20 mouse cellular contexts compared by ENCODE assay signal in the genomic region with DNA sequence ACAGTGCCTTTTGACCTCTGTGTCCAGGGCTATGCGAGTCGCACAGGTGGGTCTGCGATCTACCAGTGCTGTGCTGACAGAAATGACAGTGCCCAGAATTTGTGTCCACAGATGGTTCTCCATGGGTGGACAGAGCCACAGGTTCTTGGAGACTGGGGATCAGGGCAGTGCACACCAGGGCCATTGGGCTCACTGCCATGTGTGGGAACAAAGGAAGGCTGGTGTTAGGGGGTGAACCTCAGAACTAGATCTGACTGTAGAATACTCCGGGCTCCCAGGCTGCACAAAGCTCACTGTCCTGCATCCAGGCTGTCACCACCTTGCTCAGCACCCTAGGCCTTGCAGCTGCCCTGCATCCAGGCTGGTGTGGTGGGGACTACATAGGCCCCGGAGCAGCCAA. TPM values are rescaled to one million over a fixed set of nuclear protein-coding genes. Genes with fewer than 3 reads are reported as not detected.
A peak's percentile ranks its signal among the peaks of the same experiment; 100 is the strongest.
DNase-seq lines count a peak whose midpoint lies in the region; ATAC-seq and TF ChIP-seq lines count a peak whose summit lies in the region.
"Had no signal": no experiment of that assay in that cellular context is flagged by ENCODE, and none has a peak within 500 bp of the region (broad histone marks: within the 10 kb centered on the region; RNA-seq: fewer than 3 reads in every experiment).

No protein-coding gene starts in this region.

- H3K4me2 ChIP-seq in hindbrain, embryonic 13.5 days = no peak overlapping the region
- no peak overlapping the region for H3K4me2 ChIP-seq in midbrain, embryonic 14.5 days (ENCODE audit: low read length)
- no peak overlapping the region for H3K4me2 ChIP-seq in neural tube, embryonic 15.5 days
- H3K4me2 ChIP-seq: embryonic facial prominence, embryonic 12.5 days; midbrain, embryonic 12.5 days; stomach, embryonic 15.5 days had no signal

- DNase-seq in hindbrain, embryonic 10.5 days (ENCODE audit: low spot score) = no peak
- no peak for DNase-seq in midbrain, embryonic 10.5 days (ENCODE audit: low spot score)
- no peak for DNase-seq in midbrain, embryonic 14.5 days
- peak; percentile 60 to 64 for DNase-seq in cerebellum, adult 2 months
- DNase-seq in right cerebral cortex, postnatal 4 days = no peak
- no peak for DNase-seq in layer of hippocampus, adult 11-12 months (ENCODE audit: low spot score)
- DNase-seq: adrenal gland, postnatal 10 days; gastrocnemius, adult 2 months; kidney, adult 8-10 months; kidney, postnatal 14 days; thymus, postnatal 25 days had no signal

- H3K27ac ChIP-seq in hindbrain, embryonic 13.5 days = peak overlapping the region; percentile 44; the same call in 1 of the 2 replicates
- no peak overlapping the region for H3K27ac ChIP-seq in hindbrain, embryonic 10.5 days
- 0 out of 2 replicates have a peak overlapping the region, but pooled peaks have one; percentile 17 for H3K27ac ChIP-seq in midbrain, embryonic 10.5 days (replicated peaks)
- H3K27ac ChIP-seq in midbrain, embryonic 14.5 days (replicated peaks; ENCODE audit: low read depth, low read length) = no peak overlapping the region
- H3K27ac ChIP-seq in cerebellum, adult 2 months (ENCODE audit: insufficient read depth, low read length) = peak overlapping the region; percentile 85
- 0 out of 2 replicates have a peak overlapping the region, but pooled peaks have one; percentile 18 for H3K27ac ChIP-seq in neural tube, embryonic 15.5 days (replicated peaks)
- H3K27ac ChIP-seq: gastrocnemius, adult 2 months had no signal

- ATAC-seq in hindbrain, embryonic 13.5 days (ENCODE audit: low FRiP score) = no peak
- no peak for ATAC-seq in midbrain, embryonic 14.5 days (ENCODE audit: low FRiP score, low TSS enrichment)
- ATAC-seq in neural tube, embryonic 15.5 days (ENCODE audit: low FRiP score) = no peak
- ATAC-seq: forebrain, embryonic 14.5 days had no signal

- peaks cover 43% of the 10 kb centered on the region for H3K4me1 ChIP-seq in hindbrain, embryonic 13.5 days (replicated peaks)
- H3K4me1 ChIP-seq in hindbrain, embryonic 10.5 days (replicated peaks) = peaks cover 47% of the 10 kb centered on the region
- H3K4me1 ChIP-seq in midbrain, embryonic 10.5 days = peaks cover 39% of the 10 kb centered on the region
- H3K4me1 ChIP-seq in midbrain, embryonic 14.5 days (ENCODE audit: control insufficient read depth, insufficient read depth, low read length) = peaks cover 17% of the 10 kb centered on the region
- peaks cover 78% of the 10 kb centered on the region for H3K4me1 ChIP-seq in cerebellum, adult 2 months (ENCODE audit: control insufficient read depth, insufficient read depth, low read length)
- H3K4me1 ChIP-seq in neural tube, embryonic 15.5 days = peaks cover 34% of the 10 kb centered on the region

- WGBS in hindbrain, embryonic 13.5 days = 98% methylated on average over 5 of the region's 5 CpGs
- WGBS in hindbrain, embryonic 10.5 days = 96% methylated on average over 5 of the region's 5 CpGs
- WGBS in midbrain, embryonic 10.5 days = 96% methylated on average over 5 of the region's 5 CpGs
- WGBS in midbrain, embryonic 14.5 days = 92% methylated on average over 5 of the region's 5 CpGs
- WGBS in cerebellum, adult 2 months = 20% methylated on average over 5 of the region's 5 CpGs
- WGBS in neural tube, embryonic 15.5 days = 95% methylated on average over 5 of the region's 5 CpGs

- TF ChIP-seq CTCF in cerebellum, adult 2 months (IDR thresholded peaks at IDR 0.05; ENCODE audit: borderline replicate concordance, insufficient read depth, low read depth, low read length) = no peak

- TF ChIP-seq POLR2A in cerebellum, adult 2 months (IDR thresholded peaks at IDR 0.05; ENCODE audit: borderline replicate concordance, insufficient read depth, low read length) = no peak

- H3K36me3 ChIP-seq in hindbrain, embryonic 13.5 days = peaks cover 13% of the 10 kb centered on the region; the same call in 1 of the 2 replicates
- H3K36me3 ChIP-seq in hindbrain, embryonic 10.5 days = peaks cover 5% of the 10 kb centered on the region; the same call in 1 of the 2 replicates
- 0 out of 2 replicates have a peak, but pooled peaks cover 3% of the 10 kb centered on the region for H3K36me3 ChIP-seq in midbrain, embryonic 10.5 days
- H3K36me3 ChIP-seq in midbrain, embryonic 14.5 days (ENCODE audit: control insufficient read depth, insufficient read depth, low read length) = peaks cover 8% of the 10 kb centered on the region
- H3K36me3 ChIP-seq in neural tube, embryonic 15.5 days = peaks cover 7% of the 10 kb centered on the region; the same call in 1 of the 2 replicates
- H3K36me3 ChIP-seq: intestine, embryonic 15.5 days had no signal

- H3K27me3 ChIP-seq in hindbrain, embryonic 13.5 days = no peaks in the 10 kb centered on the region
- H3K27me3 ChIP-seq in hindbrain, embryonic 10.5 days (ENCODE audit: insufficient read depth, poor library complexity, severe bottlenecking) = no peaks in the 10 kb centered on the region; the same call in 1 of the 2 replicates
- no peaks in the 10 kb centered on the region for H3K27me3 ChIP-seq in midbrain, embryonic 10.5 days (ENCODE audit: low read depth, poor library complexity, severe bottlenecking)
- no peaks in the 10 kb centered on the region for H3K27me3 ChIP-seq in midbrain, embryonic 14.5 days (ENCODE audit: control insufficient read depth, insufficient read depth, low read length)
- no peaks in the 10 kb centered on the region for H3K27me3 ChIP-seq in cerebellum, adult 2 months (ENCODE audit: control insufficient read depth, insufficient read depth, low read length)
- no peaks in the 10 kb centered on the region for H3K27me3 ChIP-seq in neural tube, embryonic 15.5 days (replicated peaks)
- H3K27me3 ChIP-seq: embryonic facial prominence, embryonic 12.5 days; intestine, embryonic 15.5 days; limb, embryonic 15.5 days; midbrain, embryonic 12.5 days; stomach, embryonic 15.5 days had no signal

- H3K9ac ChIP-seq in hindbrain, embryonic 13.5 days = no peak overlapping the region
- H3K9ac ChIP-seq in midbrain, embryonic 14.5 days (replicated peaks; ENCODE audit: low read length) = no peak overlapping the region
- no peak overlapping the region for H3K9ac ChIP-seq in neural tube, embryonic 15.5 days (replicated peaks)
- H3K9ac ChIP-seq: embryonic facial prominence, embryonic 12.5 days; limb, embryonic 15.5 days; stomach, embryonic 15.5 days had no signal

- no peak overlapping the region for H3K4me3 ChIP-seq in hindbrain, embryonic 13.5 days
- H3K4me3 ChIP-seq in hindbrain, embryonic 10.5 days = no peak overlapping the region
- no peak overlapping the region for H3K4me3 ChIP-seq in midbrain, embryonic 10.5 days
- H3K4me3 ChIP-seq in midbrain, embryonic 14.5 days (replicated peaks; ENCODE audit: low read depth, low read length) = no peak overlapping the region
- no peak overlapping the region for H3K4me3 ChIP-seq in cerebellum, adult 2 months (replicated peaks; ENCODE audit: insufficient read depth, low read depth, low read length)
- no peak overlapping the region for H3K4me3 ChIP-seq in neural tube, embryonic 15.5 days (replicated peaks)
- H3K4me3 ChIP-seq: embryonic facial prominence, embryonic 12.5 days; erythroblast, embryonic 14.5 days; gastrocnemius, adult 2 months; intestine, embryonic 15.5 days; limb, embryonic 15.5 days; midbrain, embryonic 12.5 days; stomach, embryonic 15.5 days had no signal

- no peaks in the 10 kb centered on the region for H3K9me3 ChIP-seq in hindbrain, embryonic 13.5 days
- no peaks in the 10 kb centered on the region for H3K9me3 ChIP-seq in hindbrain, embryonic 10.5 days
- H3K9me3 ChIP-seq in midbrain, embryonic 10.5 days (replicated peaks) = no peaks in the 10 kb centered on the region
- H3K9me3 ChIP-seq in midbrain, embryonic 14.5 days (ENCODE audit: control insufficient read depth, low read length) = no peaks in the 10 kb centered on the region
- no peaks in the 10 kb centered on the region for H3K9me3 ChIP-seq in neural tube, embryonic 15.5 days (replicated peaks)
- H3K9me3 ChIP-seq: embryonic facial prominence, embryonic 12.5 days; intestine, embryonic 15.5 days; limb, embryonic 15.5 days; midbrain, embryonic 12.5 days; stomach, embryonic 15.5 days had no signal

RNA-seq across cellular contexts. Expression of a gene that starts 29.1 kb away (rescaled TPM):
- 35.6 and 37.6 TPM in 2 replicates for polyA plus RNA-seq in hindbrain, embryonic 13.5 days (2015; fragmentation: Nextera tagmentation; extraction: Ambion mirVana)
- 14.8 and 16.7 TPM in 2 replicates for polyA plus RNA-seq in hindbrain, embryonic 10.5 days (2016; fragmentation: Nextera tagmentation; extraction: Ambion mirVana)
- 12.9 and 16.5 TPM in 2 replicates for polyA plus RNA-seq in midbrain, embryonic 10.5 days (2016; fragmentation: Nextera tagmentation; extraction: Ambion mirVana)
- polyA plus RNA-seq in midbrain, embryonic 14.5 days (2014; fragmentation: Nextera tagmentation; extraction: Ambion mirVana) = 43.9 and 51.7 TPM in 2 replicates
- polyA plus RNA-seq in cerebellum, adult 2 months (2012; rRNA removed) = 90.2 and 105 TPM in 2 replicates
- polyA plus RNA-seq in neural tube, embryonic 15.5 days (2015; fragmentation: Nextera tagmentation; extraction: Ambion mirVana) = 44.9 and 45.6 TPM in 2 replicates

RNA-seq across cellular contexts. Expression of a gene that starts 36.9 kb away (rescaled TPM):
- 0.14 and 0.96 TPM in 2 replicates for polyA plus RNA-seq in hindbrain, embryonic 13.5 days (2015; fragmentation: Nextera tagmentation; extraction: Ambion mirVana)
- 0.27 and 0.38 TPM in 2 replicates for polyA plus RNA-seq in hindbrain, embryonic 10.5 days (2016; fragmentation: Nextera tagmentation; extraction: Ambion mirVana)
- polyA plus RNA-seq in midbrain, embryonic 10.5 days (2016; fragmentation: Nextera tagmentation; extraction: Ambion mirVana) = 0.37 and 0.39 TPM in 2 replicates
- polyA plus RNA-seq in midbrain, embryonic 14.5 days (2014; fragmentation: Nextera tagmentation; extraction: Ambion mirVana) = 0.47 TPM in 1 of 2 replicates, not detected in the other
- 2.2 and 3.1 TPM in 2 replicates for polyA plus RNA-seq in cerebellum, adult 2 months (2012; rRNA removed)
- polyA plus RNA-seq in neural tube, embryonic 15.5 days (2015; fragmentation: Nextera tagmentation; extraction: Ambion mirVana) = 3.1 and 6.4 TPM in 2 replicates
- polyA plus RNA-seq: erythroblast, embryonic 14.5 days; forebrain, embryonic 14.5 days had no signal

RNA-seq across cellular contexts. Expression of a gene that starts 57.2 kb away (rescaled TPM):
- 14.4 and 15.9 TPM in 2 replicates for polyA plus RNA-seq in hindbrain, embryonic 13.5 days (2015; fragmentation: Nextera tagmentation; extraction: Ambion mirVana)
- polyA plus RNA-seq in hindbrain, embryonic 10.5 days (2016; fragmentation: Nextera tagmentation; extraction: Ambion mirVana) = 19.0 and 25.0 TPM in 2 replicates
- polyA plus RNA-seq in midbrain, embryonic 10.5 days (2016; fragmentation: Nextera tagmentation; extraction: Ambion mirVana) = 16.8 and 19.1 TPM in 2 replicates
- 16.9 and 18.4 TPM in 2 replicates for polyA plus RNA-seq in midbrain, embryonic 14.5 days (2014; fragmentation: Nextera tagmentation; extraction: Ambion mirVana)
- 37.9 and 41.3 TPM in 2 replicates for polyA plus RNA-seq in cerebellum, adult 2 months (2012; rRNA removed)
- 11.8 and 12.6 TPM in 2 replicates for polyA plus RNA-seq in neural tube, embryonic 15.5 days (2015; fragmentation: Nextera tagmentation; extraction: Ambion mirVana)

Comparison
In these comparisons a context has a peak if more than half of its experiments do, and no peak if none do; other contexts are left out.
1. H3K27ac ChIP-seq: peak in hindbrain, embryonic 13.5 days (single experiment), midbrain, embryonic 10.5 days (single experiment), cerebellum, adult 2 months (single experiment) and neural tube, embryonic 15.5 days (single experiment); none in hindbrain, embryonic 10.5 days (single experiment) and midbrain, embryonic 14.5 days (single experiment).
2. DNase-seq: peak in cerebellum, adult 2 months (2 of 2); none in hindbrain, embryonic 10.5 days (single experiment), midbrain, embryonic 10.5 days (single experiment), midbrain, embryonic 14.5 days (single experiment), right cerebral cortex, postnatal 4 days (single experiment) and layer of hippocampus, adult 11-12 months (single experiment).